Mouse (Mus musculus) forebrain, embryonic 16.5 days (tissue): ENCODE measurements at regions not wholly inside any gene's neighbourhood (a gene's known extent, or its start where the extent isn't known, plus 50 kb on each side); places are given as distances from the start of the nearest gene placed in this dataset.
"Not testable (repeated sequence)": the region's sequence is repeated elsewhere in the genome, so short reads cannot be mapped to it uniquely, and the experiment has no call there.

ENCODE experiments used
- ATAC-seq: fragments of 200-750 bp; cut with Nextera tagmentation; 2 replicates; pipeline ENCODE4 v1.8.0; 2017; ENCODE audit warnings: mild to moderate bottlenecking, moderate library complexity
- H3K27ac ChIP-seq: fragments of 300-500 bp; sonication (generic); 2 replicates; pipeline ENCODE4 v1.5.1; 2014; ENCODE audit warnings: low read length, control low read depth
- H3K27me3 ChIP-seq: fragments of 300-500 bp; sonication (generic); replicated peaks from 2 replicates; pipeline ENCODE4 v1.6.1; 2014; ENCODE audit warnings: low read length; ENCODE audit not compliant: control insufficient read depth, insufficient read depth
- H3K36me3 ChIP-seq: fragments of 300-500 bp; sonication (generic); 2 replicates; pipeline ENCODE4 v1.6.1; 2014; ENCODE audit not compliant: control insufficient read depth, insufficient read depth
- H3K4me1 ChIP-seq: fragments of 300-500 bp; sonication (generic); replicated peaks from 2 replicates; pipeline ENCODE4 v1.6.1; 2014; ENCODE audit warnings: low read length; ENCODE audit not compliant: control insufficient read depth, insufficient read depth
- H3K4me2 ChIP-seq: fragments of 300-500 bp; sonication (generic); 2 replicates; pipeline ENCODE4 v1.6.1; 2014; ENCODE audit warnings: mild to moderate bottlenecking, low read length, control low read depth
- H3K4me3 ChIP-seq: fragments of 300-500 bp; sonication (generic); replicated peaks from 2 replicates; pipeline ENCODE4 v1.5.1; 2014; ENCODE audit warnings: mild to moderate bottlenecking, low read length, control low read depth
- H3K9ac ChIP-seq: fragments of 300-500 bp; sonication (generic); replicated peaks from 2 replicates; pipeline ENCODE4 v1.6.1; 2014; ENCODE audit warnings: low read depth, low read length, control low read depth
- H3K9me3 ChIP-seq: fragments of 300-500 bp; sonication (generic); 2 replicates; pipeline ENCODE4 v1.6.1; 2016; ENCODE audit warnings: low read length; ENCODE audit not compliant: control insufficient read depth
- WGBS: fragments of 180-500 bp; shearing (Covaris S2); extraction: QIAGEN DNeasy Blood & Tissue Kit; methylation state at CpG from one replicate; pipeline ENCODE4 v1.1.7; 2014; 5-methylcytosine and 5-hydroxymethylcytosine counted together

GRCm38 (mm10) chr2:55262721-55263278, 173.0 kb upstream of the Kcnj3 start:
- Histone ChIP-seq H3K4me2 (no peak overlapping the region), H3K4me1 (no peaks in the 10 kb centered on the region), H3K36me3 (no peaks in the 10 kb centered on the region), H3K27me3 (no peaks in the 10 kb centered on the region), H3K9ac (no peak overlapping the region), H3K27ac (no peak overlapping the region), H3K9me3 (no peaks in the 10 kb centered on the region), H3K4me3 (no peak overlapping the region)
- 14% methylated on average over 1 of the region's 1 CpGs for WGBS
- no peak for ATAC-seq

DNA sequence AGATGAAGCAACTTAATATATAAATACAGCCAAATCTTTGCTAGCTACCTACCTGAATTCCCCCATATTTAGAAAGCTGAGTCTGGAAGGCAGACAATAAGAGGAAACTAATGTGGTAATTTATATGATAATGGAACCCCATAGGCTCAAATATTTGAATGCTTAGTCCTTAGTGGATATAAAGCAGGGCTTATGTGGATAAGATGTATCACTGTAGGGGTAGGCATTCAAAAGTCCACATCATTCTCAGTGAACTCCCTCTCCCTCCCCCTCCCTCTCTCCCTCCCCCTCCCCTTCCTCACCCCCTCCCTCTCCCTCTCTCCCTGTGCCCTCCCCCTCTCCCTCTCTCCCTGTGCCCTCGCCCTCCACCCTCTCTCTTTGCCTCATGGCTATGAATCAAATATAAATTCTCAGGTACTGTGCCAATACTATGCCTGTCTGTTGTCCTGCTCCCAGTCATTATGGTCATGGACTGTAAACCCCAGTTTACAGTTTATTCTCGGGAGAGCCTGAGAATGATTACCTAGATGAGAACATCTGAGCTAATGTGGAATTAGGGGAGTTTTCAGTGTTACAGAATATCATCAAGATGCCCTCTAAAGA, 171.8 kb upstream of the Kcnj3 start:
- no peak for ATAC-seq
- Histone ChIP-seq H3K4me3 (no peak overlapping the region), H3K9me3 (no peaks in the 10 kb centered on the region), H3K4me1 (no peaks in the 10 kb centered on the region), H3K4me2 (no peak overlapping the region), H3K36me3 (no peaks in the 10 kb centered on the region), H3K27ac (no peak overlapping the region), H3K27me3 (no peaks in the 10 kb centered on the region), H3K9ac (no peak overlapping the region)
- WGBS = 91% methylated on average over 1 of the region's 2 CpGs

GRCm38 (mm10) chr2:55306387-55306786, 129.4 kb upstream of the Kcnj3 start:
- H3K27me3 ChIP-seq = no peaks in the 10 kb centered on the region
- no peaks in the 10 kb centered on the region for H3K4me1 ChIP-seq
- H3K9me3 ChIP-seq = no peaks in the 10 kb centered on the region
- H3K9ac ChIP-seq = no peak overlapping the region
- no peak overlapping the region for H3K4me3 ChIP-seq
- H3K36me3 ChIP-seq = no peaks in the 10 kb centered on the region
- H3K4me2 ChIP-seq = no peak overlapping the region
- H3K27ac ChIP-seq = no peak overlapping the region
- no peak for ATAC-seq

DNA sequence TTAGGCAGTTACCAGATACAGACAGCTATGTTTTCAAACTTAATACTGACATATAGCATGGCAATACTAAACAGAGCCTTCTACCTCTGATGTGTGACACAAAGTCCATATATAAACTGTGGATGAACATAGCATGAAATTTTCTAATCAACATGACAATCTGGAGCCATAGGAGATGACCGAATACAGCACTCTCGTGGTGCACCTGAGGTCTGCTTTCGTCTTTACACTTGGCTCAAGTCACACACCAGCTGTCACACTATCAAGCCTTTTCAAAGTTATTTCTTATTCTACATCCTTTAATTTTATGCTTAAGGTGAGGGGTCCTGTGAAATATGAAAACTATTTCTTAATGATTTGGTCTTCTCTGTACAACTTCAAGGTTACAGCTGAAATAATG, 120.1 kb upstream of the Kcnj3 start:
- Histone ChIP-seq H3K4me1 (no peaks in the 10 kb centered on the region), H3K9ac (no peak overlapping the region), H3K36me3 (no peaks in the 10 kb centered on the region), H3K27ac (no peak overlapping the region), H3K27me3 (no peaks in the 10 kb centered on the region), H3K9me3 (no peaks in the 10 kb centered on the region), H3K4me3 (no peak overlapping the region), H3K4me2 (no peak overlapping the region)
- ATAC-seq = no peak
- 77% methylated on average over 3 of the region's 3 CpGs for WGBS

DNA sequence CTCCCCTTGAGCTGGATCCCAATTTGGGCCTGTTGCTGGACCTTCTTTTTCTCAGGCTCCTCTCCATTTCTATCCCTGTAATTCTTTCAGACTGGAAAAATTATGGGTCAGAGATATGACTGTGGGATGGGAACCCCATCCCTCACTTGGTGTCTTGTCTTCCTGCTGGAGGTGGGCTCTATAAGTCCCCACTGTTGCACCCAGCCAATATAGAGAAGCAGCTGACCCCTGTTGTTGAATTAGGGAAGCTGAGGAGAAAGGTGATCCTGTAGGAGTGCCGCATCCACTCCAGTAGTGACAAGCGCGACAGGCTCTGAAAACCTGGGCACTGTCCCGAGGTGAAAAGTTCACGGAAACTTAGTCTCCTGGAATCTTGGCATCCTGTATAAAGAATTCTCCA, 81.7 kb upstream of the Kcnj3 start:
- WGBS = 96% methylated on average over 5 of the region's 5 CpGs
- not testable (repeated sequence) for H3K9me3 ChIP-seq, H3K4me3 ChIP-seq, H3K4me2 ChIP-seq, H3K27ac ChIP-seq, ATAC-seq, H3K36me3 ChIP-seq, H3K4me1 ChIP-seq, H3K9ac ChIP-seq, H3K27me3 ChIP-seq
